Mouse (Mus musculus): ENCODE data around the gene Clip2. TPM values are rescaled to one million over a fixed set of nuclear protein-coding genes. Genes with fewer than 3 reads are reported as not detected.

Gene Clip2
- polyA plus RNA-seq, 1 experiment from 2014 or later: 11.4 TPM

DNA sequence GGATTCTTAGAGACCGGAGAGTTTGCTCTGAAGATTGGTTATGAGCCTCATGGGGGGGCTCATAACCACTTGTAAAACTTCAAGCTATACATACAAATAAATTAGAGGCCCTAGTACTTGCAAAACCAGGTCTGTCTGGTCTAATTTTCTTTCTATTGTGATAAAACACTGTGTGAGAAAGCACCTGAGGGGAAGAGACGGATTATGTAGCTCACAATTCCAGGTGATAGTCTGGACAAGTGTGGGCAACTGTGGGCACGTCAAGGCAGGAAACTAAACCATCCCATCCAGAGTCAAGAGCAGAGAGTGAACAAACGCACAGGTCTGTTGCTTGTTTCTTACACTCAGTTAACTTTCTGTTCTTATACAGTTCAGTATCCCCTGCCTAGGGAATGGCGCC, 32.8 kb downstream of the Clip2 start:
- H3K27ac ChIP-seq (replicated peaks): no peak overlapping the region
- no peak for ATAC-seq (ENCODE audit: low FRiP score, low read depth)
- no peak overlapping the region for H3K4me2 ChIP-seq (replicated peaks)
- no peaks in the 10 kb centered on the region for H3K4me1 ChIP-seq
- no peak overlapping the region for H3K4me3 ChIP-seq
- WGBS: 95% methylated on average over 5 of the region's 5 CpGs
- H3K27me3 ChIP-seq: no peaks in the 10 kb centered on the region
- H3K36me3 ChIP-seq: peaks cover 89% of the 10 kb centered on the region
- H3K9me3 ChIP-seq: no peaks in the 10 kb centered on the region
- H3K9ac ChIP-seq (replicated peaks): no peak overlapping the region

DNA sequence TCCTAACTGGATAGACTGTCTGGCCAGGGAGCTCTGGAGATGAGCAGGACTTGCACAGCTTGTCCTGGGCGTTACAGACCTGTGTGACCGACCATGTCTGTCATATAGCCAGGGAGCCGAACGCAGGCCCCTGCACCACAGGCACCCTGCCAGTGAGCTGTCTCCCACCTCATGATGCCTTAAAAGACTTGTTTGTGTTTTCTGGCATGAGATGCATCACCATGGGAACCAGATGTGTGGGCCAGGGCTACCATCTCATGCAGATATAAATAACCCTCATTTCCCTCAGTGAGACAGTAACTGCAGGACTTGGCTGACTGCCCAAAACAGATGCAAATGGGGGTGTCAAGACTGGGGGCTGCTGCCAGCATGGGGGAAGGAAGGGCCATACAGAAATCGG, 40.1 kb downstream of the Clip2 start:
- peaks cover 91% of the 10 kb centered on the region for H3K36me3 ChIP-seq

DNA sequence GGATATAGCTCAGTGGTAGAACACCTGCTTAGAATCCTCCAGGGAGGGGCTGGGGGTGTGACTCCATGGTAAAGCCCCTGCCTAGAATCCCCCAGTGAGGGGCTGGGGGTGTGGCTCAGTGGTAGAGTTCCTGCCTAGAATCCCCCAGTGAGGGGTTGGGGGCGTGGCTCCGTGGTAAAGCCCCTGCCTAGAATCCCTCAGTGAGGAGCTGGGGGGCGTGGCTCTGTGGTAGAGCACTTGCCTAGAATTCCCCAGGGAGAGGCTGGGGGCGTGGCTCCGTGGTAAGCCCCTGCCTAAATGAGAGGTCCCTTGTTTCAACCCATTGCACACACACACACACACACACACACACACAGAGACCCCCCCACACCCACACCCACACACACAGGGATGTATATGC, 42.0 kb downstream of the Clip2 start:
- ATAC-seq (ENCODE audit: low FRiP score, low read depth): no peak
- Histone ChIP-seq H3K9me3 (no peaks in the 10 kb centered on the region), H3K9ac (replicated peaks) (no peak overlapping the region), H3K27ac (replicated peaks) (no peak overlapping the region), H3K27me3 (no peaks in the 10 kb centered on the region), H3K4me1 (no peaks in the 10 kb centered on the region; the same call in 1 of the 2 replicates), H3K4me3 (no peak overlapping the region), H3K4me2 (replicated peaks) (no peak overlapping the region), H3K36me3 (peaks cover 73% of the 10 kb centered on the region)
- WGBS: 92% methylated on average over 5 of the region's 5 CpGs

More for the DNA sequence above, 40.1 kb downstream of the Clip2 start:
- no peak for ATAC-seq (ENCODE audit: low FRiP score, low read depth)
- Histone ChIP-seq H3K9me3 (no peaks in the 10 kb centered on the region), H3K4me2 (replicated peaks) (no peak overlapping the region), H3K4me3 (no peak overlapping the region), H3K27ac (replicated peaks) (no peak overlapping the region), H3K4me1 (no peaks in the 10 kb centered on the region; the same call in 1 of the 2 replicates), H3K27me3 (no peaks in the 10 kb centered on the region), H3K9ac (replicated peaks) (no peak overlapping the region)
- WGBS: 91% methylated on average over 5 of the region's 5 CpGs

DNA sequence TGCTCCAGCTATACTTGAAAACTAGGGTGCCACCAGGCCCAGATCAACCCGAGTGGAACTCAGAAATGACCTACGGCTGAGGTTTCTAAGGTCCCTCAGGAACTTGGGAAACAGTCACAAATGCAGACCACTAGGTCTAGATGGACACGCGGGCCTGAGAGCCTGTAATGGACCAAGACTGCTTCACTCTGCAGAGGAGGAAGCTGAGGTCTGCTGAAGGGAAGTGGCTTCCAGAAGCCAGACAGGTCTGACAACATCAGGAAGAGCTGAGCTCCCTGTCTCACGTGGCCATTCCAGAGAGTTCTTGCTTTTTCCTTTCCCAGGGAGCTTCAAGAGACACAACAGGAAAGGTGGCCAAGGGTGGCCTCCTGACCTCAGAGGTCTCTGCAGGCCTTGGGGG, 43.3 kb downstream of the Clip2 start:
- H3K36me3 ChIP-seq: peaks cover 72% of the 10 kb centered on the region

DNA sequence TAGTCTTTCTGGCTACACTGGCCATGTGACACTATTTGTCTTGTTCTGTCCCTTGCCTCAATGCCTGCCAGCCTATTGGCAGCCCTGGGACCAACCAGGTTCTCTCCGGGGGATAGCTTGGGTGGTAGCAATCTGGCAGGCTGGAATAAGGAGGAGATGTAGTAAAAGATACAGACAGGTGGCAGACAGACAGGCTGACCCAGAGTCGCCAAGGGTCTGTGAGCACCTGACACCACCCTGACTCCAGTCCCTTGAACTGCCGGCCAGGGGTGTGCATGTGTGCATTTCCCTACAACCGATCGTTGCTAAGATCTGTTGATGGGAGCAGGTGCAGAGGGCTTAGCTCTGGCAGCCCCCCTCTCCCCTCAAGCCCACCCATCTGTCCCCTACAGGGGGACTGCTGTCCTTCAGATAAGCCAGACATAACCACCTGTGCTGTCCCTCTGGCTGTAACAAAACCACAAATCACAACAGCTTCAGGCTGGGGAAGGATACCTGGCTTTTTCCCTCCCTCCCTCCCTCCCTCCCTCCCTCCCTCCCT, 44.3 kb downstream of the Clip2 start:
- H3K9ac ChIP-seq (replicated peaks): no peak overlapping the region
- H3K36me3 ChIP-seq: peaks cover 72% of the 10 kb centered on the region
- H3K4me2 ChIP-seq (replicated peaks): no peak overlapping the region
- ATAC-seq (ENCODE audit: low FRiP score, low read depth): 0 out of 2 replicates have a peak, but pooled peaks have one; percentile 6
- no peaks in the 10 kb centered on the region for H3K27me3 ChIP-seq
- H3K9me3 ChIP-seq: no peaks in the 10 kb centered on the region
- H3K4me1 ChIP-seq: no peaks in the 10 kb centered on the region; the same call in 1 of the 2 replicates
- WGBS: 68% methylated on average over 5 of the region's 5 CpGs
- no peak overlapping the region for H3K27ac ChIP-seq (replicated peaks)
- no peak overlapping the region for H3K4me3 ChIP-seq

More for the DNA sequence above, 43.3 kb downstream of the Clip2 start:
- WGBS: 87% methylated on average over 5 of the region's 5 CpGs
- no peaks in the 10 kb centered on the region for H3K9me3 ChIP-seq
- ATAC-seq (ENCODE audit: low FRiP score, low read depth): no peak
- no peak overlapping the region for H3K4me3 ChIP-seq
- no peaks in the 10 kb centered on the region; the same call in 1 of the 2 replicates for H3K4me1 ChIP-seq
- H3K4me2 ChIP-seq (replicated peaks): no peak overlapping the region
- H3K9ac ChIP-seq (replicated peaks): no peak overlapping the region
- no peak overlapping the region for H3K27ac ChIP-seq (replicated peaks)
- no peaks in the 10 kb centered on the region for H3K27me3 ChIP-seq

DNA sequence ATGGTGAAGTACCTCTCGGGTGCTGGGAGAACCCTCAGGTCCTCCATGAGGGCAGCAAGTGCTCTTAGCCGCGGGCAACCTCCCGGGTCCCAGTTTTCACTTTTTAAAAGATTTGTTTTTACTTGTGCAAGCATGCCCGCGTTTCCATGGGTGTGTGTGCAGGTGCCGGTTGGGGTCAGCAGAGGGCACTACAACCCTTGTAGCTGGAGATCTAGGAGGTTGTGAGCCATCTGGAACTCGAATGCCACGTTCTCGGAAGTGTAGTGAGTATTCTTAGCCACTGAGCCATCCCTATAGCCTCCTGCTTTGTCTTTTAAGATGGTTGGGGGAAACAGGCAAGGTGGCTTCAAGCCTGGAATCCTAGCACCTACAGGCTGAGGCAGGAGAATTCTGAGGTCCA, 44.9 kb downstream of the Clip2 start:
- Histone ChIP-seq H3K27ac (replicated peaks) (no peak overlapping the region), H3K4me2 (replicated peaks) (no peak overlapping the region), H3K4me1 (no peaks in the 10 kb centered on the region; the same call in 1 of the 2 replicates), H3K4me3 (no peak overlapping the region), H3K27me3 (no peaks in the 10 kb centered on the region), H3K9ac (replicated peaks) (no peak overlapping the region), H3K36me3 (peaks cover 72% of the 10 kb centered on the region), H3K9me3 (no peaks in the 10 kb centered on the region)
- ATAC-seq (ENCODE audit: low FRiP score, low read depth): no peak
- 28% methylated on average over 10 of the region's 10 CpGs for WGBS

DNA sequence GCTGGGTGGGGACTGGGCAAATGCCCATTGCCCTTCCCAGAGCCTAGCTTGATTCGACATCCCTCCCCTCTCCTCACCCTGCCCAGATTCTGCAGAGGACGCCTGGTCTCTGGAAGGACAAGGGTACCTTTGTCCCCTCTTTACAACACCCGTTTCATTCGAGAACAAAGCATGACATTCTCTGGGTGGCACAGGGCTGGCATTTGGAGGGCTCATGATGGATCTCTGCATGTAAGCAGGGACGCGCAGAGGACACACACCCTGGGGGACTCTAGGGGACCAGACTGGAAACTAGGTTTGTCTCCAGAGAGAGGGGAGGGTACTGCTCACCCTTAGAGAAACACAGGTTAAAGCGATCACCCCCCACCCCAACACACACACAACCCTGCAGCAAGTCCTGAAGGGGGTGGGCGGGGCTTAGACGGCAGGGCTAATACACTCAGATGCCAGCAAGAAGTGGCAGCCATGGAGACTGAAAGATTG, 46.4 kb downstream of the Clip2 start:
- Histone ChIP-seq H3K36me3 (peaks cover 72% of the 10 kb centered on the region), H3K27ac (replicated peaks) (no peak overlapping the region), H3K9ac (replicated peaks) (no peak overlapping the region), H3K4me2 (replicated peaks) (no peak overlapping the region), H3K9me3 (no peaks in the 10 kb centered on the region), H3K27me3 (no peaks in the 10 kb centered on the region), H3K4me3 (no peak overlapping the region), H3K4me1 (no peaks in the 10 kb centered on the region)
- ATAC-seq (ENCODE audit: low FRiP score, low read depth): no peak
- 81% methylated on average over 9 of the region's 9 CpGs for WGBS

DNA sequence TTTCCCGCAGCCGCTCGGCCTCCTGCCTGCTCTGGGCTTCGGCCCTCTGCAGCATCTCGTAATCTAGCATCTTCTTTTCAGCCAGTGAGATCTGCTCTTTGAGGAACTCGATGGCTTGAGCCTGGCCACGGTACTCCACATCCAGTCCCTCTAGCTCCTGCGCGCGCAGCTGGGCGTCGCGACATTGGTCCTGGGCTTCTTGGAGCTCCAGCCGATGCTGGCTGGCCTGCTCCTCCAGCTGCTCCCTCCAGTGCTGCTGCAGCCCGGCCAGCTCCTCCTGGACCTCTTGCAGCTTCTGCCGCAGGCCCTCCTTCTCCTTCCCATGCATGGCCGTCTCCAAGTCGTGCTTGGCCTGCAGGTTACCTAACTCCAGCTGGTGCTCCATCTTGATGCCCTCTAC, 49.6 kb downstream of the Clip2 start:
- H3K4me2 ChIP-seq (replicated peaks): no peak overlapping the region
- no peaks in the 10 kb centered on the region for H3K4me1 ChIP-seq
- peaks cover 72% of the 10 kb centered on the region for H3K36me3 ChIP-seq
- ATAC-seq (ENCODE audit: low FRiP score, low read depth): no peak
- H3K9ac ChIP-seq (replicated peaks): no peak overlapping the region
- no peaks in the 10 kb centered on the region for H3K27me3 ChIP-seq
- H3K27ac ChIP-seq (replicated peaks): no peak overlapping the region
- no peak overlapping the region for H3K4me3 ChIP-seq
- WGBS: 98% methylated on average over 18 of the region's 18 CpGs
- no peaks in the 10 kb centered on the region for H3K9me3 ChIP-seq

DNA sequence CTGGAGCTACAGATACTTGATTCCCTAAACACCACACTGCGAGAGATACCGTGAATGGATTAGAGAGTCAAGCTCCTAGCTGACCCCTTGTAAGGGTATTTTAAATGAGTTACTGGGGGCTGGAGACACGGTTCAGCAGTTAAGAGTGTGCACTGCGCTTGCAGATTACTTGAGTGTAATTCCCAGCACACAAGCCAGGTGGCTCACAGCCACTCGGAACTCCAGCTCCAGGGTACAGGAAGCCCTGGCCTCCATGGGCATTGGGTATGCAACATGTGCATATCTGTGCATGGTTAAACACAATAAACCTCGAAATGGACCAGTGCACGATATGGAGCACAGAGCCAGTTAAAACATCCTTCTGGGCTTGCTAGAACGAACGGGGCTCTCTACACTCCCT, 50.8 kb downstream of the Clip2 start:
- Histone ChIP-seq H3K27me3 (no peaks in the 10 kb centered on the region), H3K27ac (replicated peaks) (no peak overlapping the region), H3K9me3 (no peaks in the 10 kb centered on the region), H3K4me1 (no peaks in the 10 kb centered on the region), H3K4me3 (no peak overlapping the region), H3K4me2 (replicated peaks) (no peak overlapping the region), H3K36me3 (peaks cover 81% of the 10 kb centered on the region), H3K9ac (replicated peaks) (no peak overlapping the region)
- ATAC-seq (ENCODE audit: low FRiP score, low read depth): no peak
- WGBS: 86% methylated on average over 9 of the region's 9 CpGs

DNA sequence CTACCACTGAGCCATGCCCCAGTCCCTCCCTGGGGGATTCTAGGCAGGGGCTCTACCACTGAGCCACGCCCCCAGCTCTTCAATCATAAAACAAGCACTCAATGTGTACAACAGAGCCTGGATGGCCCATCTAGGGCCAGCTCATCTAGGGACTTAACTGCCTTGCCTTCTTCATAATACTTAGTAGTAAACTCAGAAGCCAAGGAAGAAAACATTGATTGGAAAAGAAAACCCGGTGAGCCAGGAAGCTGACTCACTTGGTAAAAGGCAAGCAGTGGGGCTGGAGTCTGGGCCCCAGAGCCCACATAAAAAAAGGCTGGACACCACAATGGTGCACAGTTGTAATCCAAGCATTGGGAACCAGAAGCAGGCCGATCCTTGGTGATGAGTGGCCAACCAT, 51.6 kb downstream of the Clip2 start:
- no peak for ATAC-seq (ENCODE audit: low FRiP score, low read depth)
- H3K9ac ChIP-seq (replicated peaks): no peak overlapping the region
- 99% methylated on average over 3 of the region's 3 CpGs for WGBS
- H3K9me3 ChIP-seq: no peaks in the 10 kb centered on the region
- H3K4me2 ChIP-seq (replicated peaks): no peak overlapping the region
- no peaks in the 10 kb centered on the region for H3K4me1 ChIP-seq
- H3K27ac ChIP-seq (replicated peaks): no peak overlapping the region
- no peak overlapping the region for H3K4me3 ChIP-seq
- H3K27me3 ChIP-seq: no peaks in the 10 kb centered on the region
- H3K36me3 ChIP-seq: peaks cover 88% of the 10 kb centered on the region

DNA sequence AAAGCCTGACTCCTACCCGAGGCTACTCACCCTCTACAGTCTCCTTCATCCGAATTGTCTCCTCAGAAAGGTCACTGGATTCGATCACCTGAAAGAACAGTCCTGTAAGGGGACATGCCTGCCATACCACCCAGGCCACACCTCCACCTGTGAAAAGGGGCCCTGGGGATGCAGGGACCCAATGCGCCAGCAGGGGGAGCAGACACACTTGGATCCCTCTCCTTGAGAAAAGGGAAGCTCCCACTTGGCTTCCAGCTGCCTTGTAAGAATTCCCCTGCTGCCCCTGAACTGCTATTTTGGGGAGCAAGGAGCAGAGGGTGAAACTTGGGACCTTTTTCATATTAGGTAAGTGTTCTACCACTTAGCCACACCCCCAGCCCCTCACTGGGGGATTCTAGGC, 52.2 kb downstream of the Clip2 start:
- ATAC-seq (ENCODE audit: low FRiP score, low read depth): no peak
- Histone ChIP-seq H3K9ac (replicated peaks) (no peak overlapping the region), H3K4me3 (no peak overlapping the region), H3K27me3 (no peaks in the 10 kb centered on the region), H3K27ac (replicated peaks) (no peak overlapping the region), H3K4me1 (no peaks in the 10 kb centered on the region), H3K4me2 (replicated peaks) (no peak overlapping the region), H3K9me3 (no peaks in the 10 kb centered on the region), H3K36me3 (peaks cover 93% of the 10 kb centered on the region)
- 80% methylated on average over 4 of the region's 4 CpGs for WGBS

DNA sequence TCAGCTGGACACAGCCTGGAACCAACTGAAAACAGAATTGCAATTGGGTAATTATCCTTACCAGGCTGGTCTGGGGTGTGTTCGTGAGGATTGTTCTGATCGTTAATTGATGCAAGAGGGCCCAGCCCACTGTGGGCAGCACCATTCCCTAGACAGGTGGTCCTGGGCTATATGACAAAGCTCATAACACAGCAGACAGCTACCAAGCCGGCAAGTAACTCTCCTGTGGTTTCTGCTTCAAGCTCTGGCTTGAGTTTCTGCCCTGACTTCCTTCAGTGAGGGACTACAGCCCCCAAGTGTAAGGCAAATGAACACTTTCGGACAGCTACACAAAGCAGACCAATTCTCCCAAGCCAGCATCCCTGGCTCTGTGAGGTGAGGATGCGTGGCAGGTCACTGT, 55.2 kb downstream of the Clip2 start:
- no peaks in the 10 kb centered on the region for H3K27me3 ChIP-seq
- no peak overlapping the region for H3K4me2 ChIP-seq (replicated peaks)
- H3K36me3 ChIP-seq: peaks cover 86% of the 10 kb centered on the region
- no peaks in the 10 kb centered on the region for H3K4me1 ChIP-seq
- H3K4me3 ChIP-seq: no peak overlapping the region
- no peaks in the 10 kb centered on the region for H3K9me3 ChIP-seq
- H3K27ac ChIP-seq (replicated peaks): no peak overlapping the region
- no peak for ATAC-seq (ENCODE audit: low FRiP score, low read depth)
- 94% methylated on average over 5 of the region's 5 CpGs for WGBS
- no peak overlapping the region for H3K9ac ChIP-seq (replicated peaks)

DNA sequence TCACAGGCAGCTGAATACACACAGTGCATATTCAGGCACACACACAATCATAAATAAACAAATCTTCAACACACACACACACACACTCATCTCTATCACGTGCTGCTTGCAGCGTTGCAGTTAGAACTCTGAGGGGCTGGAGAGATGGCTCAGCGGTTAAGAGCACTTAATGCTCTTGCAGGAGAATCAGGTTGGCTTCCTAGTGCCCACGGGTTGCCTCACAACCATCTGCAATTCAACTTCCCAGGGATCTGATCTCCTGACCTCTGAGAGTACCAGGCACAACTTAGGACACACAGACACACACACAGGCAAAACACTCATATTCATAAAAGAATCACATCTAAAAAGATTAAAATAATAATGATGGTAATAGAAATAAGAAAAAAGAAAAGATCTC, 56.4 kb downstream of the Clip2 start:
- Histone ChIP-seq H3K4me3 (no peak overlapping the region), H3K9ac (replicated peaks) (no peak overlapping the region), H3K4me1 (no peaks in the 10 kb centered on the region), H3K4me2 (replicated peaks) (no peak overlapping the region), H3K36me3 (peaks cover 80% of the 10 kb centered on the region), H3K27me3 (no peaks in the 10 kb centered on the region), H3K27ac (replicated peaks) (no peak overlapping the region), H3K9me3 (no peaks in the 10 kb centered on the region)
- no peak for ATAC-seq (ENCODE audit: low FRiP score, low read depth)
- 89% methylated on average over 4 of the region's 4 CpGs for WGBS

All from midbrain, embryonic 12.5 days (tissue).